Mouse (Mus musculus): ENCODE results near the gene Ugt1a8.
"Not testable (repeated sequence)": the region's sequence is repeated elsewhere in the genome, so short reads cannot be mapped to it uniquely, and the experiment has no call there.

The Ugt1a8 gene

GRCm38 (mm10) chr1:88222216-88222615, 134.6 kb downstream of the Ugt1a8 start:
- DNase-seq (ENCODE audit: low spot score), result no peak

DNA sequence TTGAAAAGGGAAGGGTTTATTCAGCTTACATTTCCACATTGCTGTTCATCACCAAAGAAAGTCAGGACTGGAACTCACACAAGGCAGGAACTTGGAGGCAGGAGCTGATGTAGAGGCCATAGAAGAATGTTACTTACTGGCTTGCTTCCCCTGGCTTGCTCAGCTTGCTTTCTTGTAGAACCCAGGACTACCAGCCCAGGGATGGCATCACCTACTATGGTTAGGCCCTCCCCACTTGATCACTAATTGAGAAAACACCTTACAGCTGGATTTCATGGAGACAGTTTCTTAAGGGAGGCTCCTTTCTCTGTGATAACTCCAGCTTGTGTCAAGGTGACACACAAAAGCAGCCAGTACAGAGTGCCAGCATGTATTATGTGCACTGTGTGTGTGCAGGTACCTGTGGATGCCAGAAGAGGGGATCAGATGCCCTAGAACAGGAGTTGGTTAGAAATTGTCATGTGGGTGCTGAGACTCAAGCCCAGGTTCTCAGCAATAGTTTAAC, 135.4 kb downstream of the Ugt1a8 start:
- not testable (repeated sequence) for DNase-seq (ENCODE audit: low spot score)

DNA sequence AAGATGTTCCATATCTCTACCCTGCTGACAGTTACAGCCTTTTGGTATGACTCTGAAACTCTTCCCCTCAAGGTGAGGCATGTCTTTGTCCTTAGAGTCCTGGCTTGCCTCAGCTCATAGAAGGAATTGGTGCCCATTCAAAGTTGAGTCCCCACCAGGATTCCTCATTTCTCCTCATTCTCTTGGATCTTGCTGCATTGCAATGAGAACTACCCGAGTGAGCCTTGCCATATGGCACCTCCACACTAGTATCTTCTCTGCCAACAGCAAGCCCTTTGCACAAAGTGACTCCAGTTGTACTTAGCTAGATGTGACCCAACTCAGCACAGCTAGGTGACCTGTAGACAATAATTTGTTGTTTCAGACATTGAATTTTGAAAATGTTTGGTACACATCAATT, 136.0 kb downstream of the Ugt1a8 start:
- no peak for DNase-seq (ENCODE audit: low spot score)

DNA sequence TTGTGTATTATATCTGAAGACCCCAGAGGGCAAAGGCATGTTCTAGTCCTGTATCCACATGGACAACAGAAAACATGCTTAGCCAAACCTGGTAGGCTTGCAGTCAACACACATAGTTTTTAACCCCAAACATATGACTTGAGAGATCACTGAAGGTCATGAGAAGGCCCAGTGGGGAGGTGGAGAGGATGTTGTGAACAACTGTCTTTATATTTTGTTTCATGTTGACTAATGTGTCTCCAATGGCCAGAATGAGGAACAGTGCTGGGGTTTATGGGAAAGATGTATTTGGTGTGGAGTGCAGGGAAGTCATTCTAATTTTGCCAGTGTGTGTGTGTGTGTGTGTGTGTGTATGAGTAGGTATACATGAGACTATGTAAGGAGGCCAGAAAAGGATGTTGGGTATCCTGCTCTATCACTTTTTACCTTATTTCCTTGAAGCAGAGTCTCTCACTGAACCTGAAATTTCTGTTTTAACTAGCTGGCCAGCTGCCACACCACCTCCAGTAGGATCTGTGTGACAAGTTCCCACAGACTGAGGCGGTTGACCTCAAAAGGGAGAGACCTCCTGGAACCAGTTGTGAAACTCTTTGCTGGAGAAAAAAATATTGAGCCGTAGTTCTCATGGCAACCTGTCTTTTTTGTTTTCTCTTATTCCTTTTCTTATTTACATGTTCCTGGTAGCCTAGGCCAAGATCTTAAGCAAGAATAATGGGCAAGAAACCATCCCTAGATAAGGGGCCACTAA, 136.6 kb downstream of the Ugt1a8 start:
- peak; percentile 15 for DNase-seq (ENCODE audit: low spot score)

DNA sequence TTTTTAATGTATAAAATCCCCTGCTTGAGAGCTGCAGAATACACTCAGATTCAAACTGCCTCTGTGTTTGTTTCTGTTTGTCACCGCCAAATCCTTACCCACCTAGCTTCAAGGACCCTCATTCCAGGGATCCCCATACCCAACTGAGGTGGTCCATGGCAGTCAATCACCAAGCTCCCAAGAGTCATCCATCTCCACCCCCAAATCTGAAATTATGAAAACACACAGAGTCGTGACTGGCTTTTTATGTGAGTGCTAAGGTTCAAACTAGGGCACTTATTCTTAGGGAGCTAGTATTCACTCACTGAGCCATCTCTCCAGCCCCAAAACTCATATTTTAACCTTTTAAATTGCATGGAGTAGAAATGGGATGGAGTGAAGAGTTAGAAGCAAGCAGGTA, 137.7 kb downstream of the Ugt1a8 start:
- not testable (repeated sequence) for DNase-seq (ENCODE audit: low spot score)

- DNase-seq (ENCODE audit: low spot score), result no peak
Measured at GRCm38 (mm10) chr1:88225741-88226140, 138.1 kb downstream of the Ugt1a8 start.

GRCm38 (mm10) chr1:88226670-88227379, 139.2 kb downstream of the Ugt1a8 start, which contains the start of gene Mroh2a:
TSS of gene Mroh2a (plus strand) at chr1:88226986.
- DNase-seq (ENCODE audit: low spot score), result no peak

DNA sequence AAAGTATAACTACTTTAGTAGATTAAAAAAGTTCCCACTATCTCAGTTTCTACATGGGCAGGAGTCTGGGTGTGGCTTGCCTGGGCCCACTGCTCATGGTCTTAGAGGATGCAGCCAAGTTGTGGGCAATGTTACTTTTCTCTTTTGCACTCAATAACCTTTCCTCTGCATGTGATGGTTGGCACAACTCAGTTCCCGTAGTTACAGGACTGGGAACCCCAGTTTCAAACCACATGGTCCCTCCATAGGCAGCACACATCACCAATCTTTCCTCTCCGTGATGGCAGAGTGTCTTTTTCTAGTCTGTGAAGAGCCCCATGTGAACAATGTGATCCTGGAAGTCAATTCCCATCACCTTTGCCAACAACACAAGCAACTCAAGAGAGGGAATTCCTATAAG, 139.9 kb downstream of the Ugt1a8 start:
- DNase-seq (ENCODE audit: low spot score), result no peak

- DNase-seq (ENCODE audit: low spot score), result no peak
Measured at GRCm38 (mm10) chr1:88228121-88228520, 140.5 kb downstream of the Ugt1a8 start.

GRCm38 (mm10) chr1:88229566-88229965, 142.0 kb downstream of the Ugt1a8 start:
- DNase-seq (ENCODE audit: low spot score), result no peak

DNA sequence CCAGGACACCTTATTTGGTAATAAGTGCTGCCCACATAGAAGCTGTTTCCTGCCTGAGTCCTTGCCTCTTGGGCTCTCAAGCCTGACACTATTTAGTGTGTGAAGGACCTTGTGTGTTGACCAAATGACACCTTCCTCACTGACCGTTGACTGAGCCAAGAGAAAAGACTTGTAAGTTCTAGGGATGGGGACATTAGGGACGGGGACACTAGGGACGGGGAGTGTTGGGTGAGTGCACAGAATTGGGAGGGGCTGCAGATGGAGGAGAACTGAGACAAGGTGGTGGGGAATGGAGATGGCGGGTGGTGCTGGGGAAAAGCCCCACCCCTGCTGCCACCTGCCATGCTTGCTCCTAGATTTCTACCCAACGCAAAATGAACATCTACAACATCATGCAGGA, 142.4 kb downstream of the Ugt1a8 start:
- no peak for DNase-seq (ENCODE audit: low spot score)

DNA sequence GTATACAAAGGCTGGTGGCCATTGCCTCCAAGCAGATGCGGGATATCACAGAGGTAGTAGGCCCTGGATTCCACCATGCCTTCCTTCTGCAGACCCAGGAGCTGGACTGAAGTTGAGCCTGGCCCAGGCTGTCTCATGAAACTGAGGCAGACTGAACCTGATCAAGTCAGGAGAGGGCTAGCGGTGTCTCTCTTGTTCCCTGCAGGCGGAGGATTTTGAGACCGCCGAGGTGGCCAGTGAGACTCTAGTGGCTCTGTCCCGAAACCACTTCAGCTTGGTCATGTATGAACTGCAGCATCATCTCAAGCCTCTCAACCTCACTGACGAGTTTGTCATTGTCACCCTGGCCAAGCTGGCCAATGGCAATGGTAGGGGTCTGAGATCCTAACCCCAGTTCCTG, 142.8 kb downstream of the Ugt1a8 start:
- no peak for DNase-seq (ENCODE audit: low spot score)

- DNase-seq (ENCODE audit: low spot score), result no peak
Measured at GRCm38 (mm10) chr1:88230981-88231802, 143.6 kb downstream of the Ugt1a8 start.

DNA sequence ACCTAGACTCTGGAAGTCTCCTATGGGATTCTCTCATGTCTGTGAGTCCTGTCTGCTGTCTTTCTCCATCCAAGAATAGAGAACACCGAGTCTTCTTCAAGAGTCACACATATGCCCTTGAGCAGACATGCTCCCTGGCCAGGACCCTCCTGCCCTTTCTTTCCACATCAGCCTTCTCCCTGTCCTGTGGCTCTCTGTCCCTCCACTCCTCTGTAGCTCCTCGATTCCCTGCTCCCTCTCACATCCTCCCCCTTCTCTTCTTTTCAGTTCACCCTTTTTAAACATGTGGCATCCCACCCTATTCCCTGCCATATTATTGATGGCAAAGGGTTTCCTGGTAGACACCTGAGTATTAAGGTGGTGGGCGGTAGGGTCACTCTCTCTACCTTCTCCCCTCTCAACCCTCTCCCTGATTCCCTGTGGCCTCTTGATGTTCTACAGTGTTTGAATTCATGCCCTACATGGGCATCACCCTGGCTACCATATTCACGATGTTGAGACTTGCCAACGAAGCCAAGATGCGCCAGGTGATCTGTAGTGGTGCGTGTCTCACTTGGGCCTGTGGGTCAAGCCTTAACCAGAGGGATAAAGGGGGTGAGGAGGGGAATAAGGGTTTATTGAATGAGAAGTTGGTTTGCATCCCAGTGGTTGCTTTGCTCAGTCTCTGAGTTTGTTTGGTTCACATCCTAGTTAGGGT, 144.3 kb downstream of the Ugt1a8 start:
- DNase-seq (ENCODE audit: low spot score), result no peak

DNA sequence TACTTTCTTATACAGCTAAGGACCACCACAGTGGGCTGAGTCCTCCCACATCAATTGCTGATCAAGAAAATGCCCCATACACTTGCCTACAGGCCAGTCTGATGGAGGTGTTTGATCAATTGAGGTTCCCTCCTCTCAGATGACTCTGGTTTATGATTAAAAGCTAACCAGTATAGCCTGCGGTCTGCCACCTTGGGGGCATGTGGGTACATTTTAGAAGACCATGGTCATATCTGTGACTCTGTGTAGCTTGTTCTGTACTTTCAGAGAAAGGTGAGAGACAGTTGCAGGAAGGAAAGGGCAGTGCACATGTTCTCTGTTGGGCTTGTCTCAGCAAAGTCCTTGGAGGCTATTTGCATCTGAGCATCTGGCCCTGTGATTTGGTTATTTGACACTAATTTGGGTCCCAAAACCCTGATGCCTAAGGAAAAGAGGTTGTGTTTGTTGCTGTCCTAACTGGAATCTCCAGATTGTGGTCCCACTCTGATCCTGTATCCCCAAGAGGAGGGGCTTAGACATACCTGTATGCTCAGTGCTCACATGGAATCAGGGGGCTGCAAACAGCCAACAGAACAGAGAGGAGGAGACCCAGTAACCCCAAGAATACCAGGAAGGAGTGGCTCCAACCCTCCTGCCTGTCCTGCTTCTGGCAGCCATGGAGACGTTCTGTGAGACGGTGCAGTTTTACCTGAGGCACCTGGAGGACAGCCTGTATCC, 145.2 kb downstream of the Ugt1a8 start:
- no peak for DNase-seq (ENCODE audit: low spot score)

- DNase-seq (ENCODE audit: low spot score), result no peak
Measured at GRCm38 (mm10) chr1:88233421-88234247, 146.0 kb downstream of the Ugt1a8 start.

DNA sequence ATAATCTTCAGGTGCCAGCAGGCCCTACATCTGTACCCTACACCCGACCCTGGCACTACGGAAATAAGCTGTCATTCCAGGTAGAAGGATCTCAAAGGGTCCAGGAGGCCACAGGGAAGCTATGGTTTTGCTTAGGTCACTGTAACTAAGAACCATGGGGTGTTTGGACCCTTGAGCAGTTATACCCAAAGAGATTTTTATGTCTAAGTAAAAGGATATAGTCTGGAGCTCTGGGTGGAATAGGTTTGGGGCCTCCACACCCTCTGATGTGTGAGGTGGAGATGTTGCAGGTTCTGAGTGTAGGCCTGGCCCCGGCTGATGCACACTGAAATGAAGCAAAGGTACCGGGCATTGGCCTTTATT, 146.6 kb downstream of the Ugt1a8 start:
- DNase-seq (ENCODE audit: low spot score), result no peak

- no peak for DNase-seq (ENCODE audit: low spot score)
Measured at GRCm38 (mm10) chr1:88234646-88235045, 147.0 kb downstream of the Ugt1a8 start.

GRCm38 (mm10) chr1:88235046-88235893, 147.7 kb downstream of the Ugt1a8 start:
- no peak for DNase-seq (ENCODE audit: low spot score)

Data from ovary, postnatal 14 days (tissue).